Mouse (Mus musculus) E14TG2a.4 (cell line): ENCODE data around the gene Cbx8.
A peak's percentile ranks its signal among the peaks of the same experiment; 100 is the strongest.

Experiments used
- H3K27me3 ChIP-seq: 2 replicates; pipeline ENCODE4 v1.6.1; 2014; ENCODE audit warnings: low read length, control low read depth; ENCODE audit not compliant: insufficient read depth
- H3K36me3 ChIP-seq: 2 replicates; pipeline ENCODE4 v1.6.1; 2014; ENCODE audit warnings: low read length, control low read depth; ENCODE audit not compliant: insufficient read depth
- H3K4me1 ChIP-seq: replicated peaks from 2 replicates; pipeline ENCODE4 v1.6.1; 2014; ENCODE audit warnings: low read depth, low read length, control low read depth
- H3K4me3 ChIP-seq: replicated peaks from 2 replicates; pipeline ENCODE4 v1.5.1; 2014; ENCODE audit warnings: mild to moderate bottlenecking, low read length
- H3K9me3 ChIP-seq: 2 replicates; pipeline ENCODE4 v1.6.1; 2014; ENCODE audit warnings: low read length, control low read depth
- CTCF ChIP-seq: conservative IDR thresholded peaks from 2 replicates; pipeline ENCODE4 v1.5.1; 2014; ENCODE audit warnings: low read length
- NANOG ChIP-seq: IDR thresholded peaks from 2 replicates; pipeline ENCODE4 v1.6.1; 2014; ENCODE audit warnings: borderline replicate concordance, low read length, mixed read lengths
- POU5F1 ChIP-seq: IDR thresholded peaks from 2 replicates; pipeline ENCODE4 v1.6.1; 2014; ENCODE audit warnings: low read length, borderline replicate concordance

Cbx8 gene

GRCm38 (mm10) chr11:119047261-119048132, 6.7 kb upstream of the Cbx8 start:
- peaks cover 54% of the 10 kb centered on the region for H3K4me1 ChIP-seq
- peak overlapping the region; percentile 48 for H3K4me3 ChIP-seq
- H3K36me3 ChIP-seq, result no peaks in the 10 kb centered on the region
- no peak for TF ChIP-seq NANOG
- no peak for TF ChIP-seq CTCF
- no peak for TF ChIP-seq POU5F1
- H3K27me3 ChIP-seq, result peaks cover 100% of the 10 kb centered on the region
- H3K9me3 ChIP-seq, result no peaks in the 10 kb centered on the region; the same call in 1 of the 2 replicates

DNA sequence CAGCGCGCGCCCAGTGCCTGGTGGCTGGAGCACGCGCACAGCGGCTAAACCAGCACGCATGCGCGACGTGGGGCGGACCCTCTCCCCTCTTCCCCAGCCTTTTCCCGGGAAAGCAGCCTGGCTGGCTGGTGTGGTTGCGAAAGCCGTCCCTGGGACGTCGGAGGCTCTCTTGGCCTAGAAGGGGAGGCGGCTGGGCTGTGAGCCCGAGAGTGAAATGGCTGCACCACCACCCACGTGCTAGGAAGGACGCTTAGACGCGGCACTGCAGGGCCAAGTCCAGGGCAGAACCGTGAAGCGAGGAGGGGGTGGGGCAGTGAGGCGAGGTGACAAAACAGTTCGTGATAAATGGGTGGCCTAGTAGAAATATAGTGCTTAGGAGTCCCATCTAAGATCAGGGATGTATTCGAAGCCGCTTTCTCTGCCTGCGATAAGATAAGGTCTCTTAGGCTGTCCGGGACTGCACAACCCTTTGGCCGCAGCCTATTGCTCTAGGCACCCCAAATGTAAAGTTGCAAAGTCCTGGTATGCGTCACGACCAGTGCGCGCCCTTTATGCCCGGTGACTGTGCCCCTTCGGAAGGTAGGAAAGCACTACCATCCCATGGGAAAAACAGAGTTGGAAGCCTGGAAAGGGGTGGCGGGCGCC, 6.0 kb upstream of the Cbx8 start:
- peaks cover 54% of the 10 kb centered on the region for H3K4me1 ChIP-seq
- H3K36me3 ChIP-seq, result no peaks in the 10 kb centered on the region
- H3K27me3 ChIP-seq, result peaks cover 100% of the 10 kb centered on the region
- no peak for TF ChIP-seq NANOG
- no peak for TF ChIP-seq POU5F1
- TF ChIP-seq CTCF, result no peak
- no peaks in the 10 kb centered on the region; the same call in 1 of the 2 replicates for H3K9me3 ChIP-seq
- H3K4me3 ChIP-seq, result peak overlapping the region; percentile 48

- TF ChIP-seq CTCF (no peak), POU5F1 (no peak), NANOG (no peak)
- peak overlapping the region; percentile 39; the same call in 1 of the 2 replicates for H3K4me3 ChIP-seq
- H3K27me3 ChIP-seq, result peaks cover 93% of the 10 kb centered on the region
- peaks cover 64% of the 10 kb centered on the region for H3K4me1 ChIP-seq
- no peaks in the 10 kb centered on the region for H3K9me3 ChIP-seq
- H3K36me3 ChIP-seq, result no peaks in the 10 kb centered on the region
These were observed 4.0 kb upstream of the Cbx8 start for GRCm38 (mm10) chr11:119044551-119045337.

GRCm38 (mm10) chr11:119043761-119044550, 3.2 kb upstream of the Cbx8 start:
- no peaks in the 10 kb centered on the region for H3K36me3 ChIP-seq
- H3K4me1 ChIP-seq, result peaks cover 70% of the 10 kb centered on the region
- no peak for TF ChIP-seq POU5F1
- peak; percentile 41 for TF ChIP-seq CTCF
- no peak for TF ChIP-seq NANOG
- no peak overlapping the region for H3K4me3 ChIP-seq
- no peaks in the 10 kb centered on the region for H3K9me3 ChIP-seq
- peaks cover 93% of the 10 kb centered on the region for H3K27me3 ChIP-seq

- no peaks in the 10 kb centered on the region for H3K36me3 ChIP-seq
- TF ChIP-seq CTCF (no peak), NANOG (no peak), POU5F1 (no peak)
- no peak overlapping the region for H3K4me3 ChIP-seq
- H3K9me3 ChIP-seq, result no peaks in the 10 kb centered on the region
- peaks cover 93% of the 10 kb centered on the region for H3K27me3 ChIP-seq
- peaks cover 67% of the 10 kb centered on the region for H3K4me1 ChIP-seq
These were observed 2.4 kb upstream of the Cbx8 start for GRCm38 (mm10) chr11:119043273-119043540.

DNA sequence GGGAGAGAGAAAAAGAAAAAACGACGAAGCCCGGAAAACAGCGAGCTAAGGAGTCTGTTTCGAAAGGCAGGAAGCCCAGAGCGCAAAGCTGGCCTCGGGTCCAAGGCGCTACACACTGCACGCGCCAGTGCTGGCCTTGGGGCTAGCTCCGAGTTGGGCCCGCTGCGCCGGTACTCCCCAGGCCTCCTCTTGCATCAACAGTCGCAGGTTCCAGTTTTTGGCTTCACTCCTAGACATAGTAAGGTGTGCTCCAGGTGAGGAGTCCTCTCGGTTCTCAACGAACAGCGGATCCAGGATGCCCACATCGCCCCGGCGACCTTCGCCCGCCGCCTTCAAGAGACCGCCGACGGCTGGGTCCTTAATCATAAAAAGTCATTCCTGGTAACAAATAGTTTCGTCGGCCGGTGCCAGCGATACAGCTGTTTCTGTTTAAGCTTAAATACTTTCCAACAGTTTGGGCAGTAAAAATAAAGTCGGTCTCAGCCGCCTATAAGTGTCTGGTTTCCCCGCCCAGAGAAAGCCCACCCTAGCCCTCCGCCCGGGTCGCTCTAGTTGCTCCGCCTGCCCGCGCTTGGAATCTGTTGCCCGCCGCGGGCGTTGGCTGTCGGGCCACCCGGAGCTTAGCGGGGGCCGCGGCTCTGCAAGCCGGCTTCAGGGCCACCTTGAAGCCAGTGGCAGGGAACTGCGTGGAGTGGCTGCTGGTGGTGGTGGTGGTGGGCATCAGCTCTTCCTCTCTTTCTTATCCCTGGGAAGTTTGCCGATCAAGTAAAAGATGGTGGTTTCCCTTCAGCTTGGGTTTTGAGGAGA, 1.9 kb upstream of the Cbx8 start:
- Histone ChIP-seq H3K4me3 (peak overlapping the region; percentile 86), H3K36me3 (no peaks in the 10 kb centered on the region), H3K9me3 (no peaks in the 10 kb centered on the region), H3K4me1 (peaks cover 67% of the 10 kb centered on the region), H3K27me3 (peaks cover 93% of the 10 kb centered on the region)
- TF ChIP-seq POU5F1 (no peak), CTCF (no peak), NANOG (no peak)

- TF ChIP-seq CTCF (no peak), POU5F1 (no peak)
- H3K27me3 ChIP-seq, result peaks cover 93% of the 10 kb centered on the region
- H3K4me1 ChIP-seq, result peaks cover 65% of the 10 kb centered on the region
- peak overlapping the region; percentile 86 for H3K4me3 ChIP-seq
- H3K36me3 ChIP-seq, result no peaks in the 10 kb centered on the region
- H3K9me3 ChIP-seq, result no peaks in the 10 kb centered on the region
These were observed 1.1 kb upstream of the Cbx8 start for GRCm38 (mm10) chr11:119041750-119042465.
